Mouse (Mus musculus): ENCODE data around the gene Gba2. TPM values are rescaled to one million over a fixed set of nuclear protein-coding genes. Genes with fewer than 3 reads are reported as not detected.
"Not testable (repeated sequence)": the region's sequence is repeated elsewhere in the genome, so short reads cannot be mapped to it uniquely, and the experiment has no call there.

The Gba2 gene
- polyA plus RNA-seq, 1 experiment from 2014 or later = 71.0 TPM

- H3K36me3 ChIP-seq (replicated peaks) = peaks cover 15% of the 10 kb centered on the region
- no peak overlapping the region for H3K27ac ChIP-seq
- 59% methylated on average over 6 of the region's 6 CpGs for WGBS
- ATAC-seq (replicated peaks) = no peak
- no peak overlapping the region for H3K9ac ChIP-seq
- peak overlapping the region; percentile 93; the same call in 1 of the 2 replicates for H3K4me2 ChIP-seq
- no peaks in the 10 kb centered on the region for H3K9me3 ChIP-seq
- peaks cover 44% of the 10 kb centered on the region for H3K4me1 ChIP-seq
- no peak overlapping the region for H3K4me3 ChIP-seq
- no peaks in the 10 kb centered on the region for H3K27me3 ChIP-seq (replicated peaks)
Observed at GRCm38 (mm10) chr4:43560243-43560611, 18.4 kb downstream of the Gba2 start.

- no peak for ATAC-seq (replicated peaks)
- H3K4me2 ChIP-seq = peak overlapping the region; percentile 93; the same call in 1 of the 2 replicates
- 84% methylated on average over 13 of the region's 13 CpGs for WGBS
- H3K4me1 ChIP-seq = peaks cover 44% of the 10 kb centered on the region
- H3K4me3 ChIP-seq = no peak overlapping the region
- H3K36me3 ChIP-seq (replicated peaks) = peaks cover 15% of the 10 kb centered on the region
- no peaks in the 10 kb centered on the region for H3K9me3 ChIP-seq
- H3K27ac ChIP-seq = no peak overlapping the region
- no peak overlapping the region for H3K9ac ChIP-seq
- no peaks in the 10 kb centered on the region for H3K27me3 ChIP-seq (replicated peaks)
Observed at GRCm38 (mm10) chr4:43559519-43560242, 19.0 kb downstream of the Gba2 start.

GRCm38 (mm10) chr4:43558631-43559356 lies 19.9 kb downstream of the Gba2 start:
- Histone ChIP-seq H3K9ac (no peak overlapping the region; the same call in 1 of the 2 replicates), H3K27ac (no peak overlapping the region), H3K4me3 (no peak overlapping the region), H3K4me2 (no peak overlapping the region), H3K9me3 (no peaks in the 10 kb centered on the region), H3K36me3 (replicated peaks) (peaks cover 24% of the 10 kb centered on the region), H3K4me1 (peaks cover 40% of the 10 kb centered on the region), H3K27me3 (replicated peaks) (no peaks in the 10 kb centered on the region)
- WGBS = 43% methylated on average over 13 of the region's 13 CpGs
- ATAC-seq (replicated peaks) = no peak

- no peak overlapping the region for H3K4me3 ChIP-seq
- no peak for ATAC-seq (replicated peaks)
- H3K27ac ChIP-seq = no peak overlapping the region
- no peak overlapping the region for H3K9ac ChIP-seq
- WGBS = 62% methylated on average over 5 of the region's 5 CpGs
- no peaks in the 10 kb centered on the region for H3K9me3 ChIP-seq
- H3K36me3 ChIP-seq (replicated peaks) = peaks cover 26% of the 10 kb centered on the region
- peaks cover 33% of the 10 kb centered on the region for H3K4me1 ChIP-seq
- no peaks in the 10 kb centered on the region for H3K27me3 ChIP-seq (replicated peaks)
- no peak overlapping the region for H3K4me2 ChIP-seq
Observed at GRCm38 (mm10) chr4:43558028-43558630, 20.5 kb downstream of the Gba2 start.

- Histone ChIP-seq H3K9me3 (no peaks in the 10 kb centered on the region), H3K9ac (no peak overlapping the region), H3K27ac (no peak overlapping the region), H3K36me3 (replicated peaks) (peaks cover 42% of the 10 kb centered on the region), H3K27me3 (replicated peaks) (no peaks in the 10 kb centered on the region), H3K4me2 (no peak overlapping the region), H3K4me3 (no peak overlapping the region), H3K4me1 (peaks cover 24% of the 10 kb centered on the region)
- no peak for ATAC-seq (replicated peaks)
- WGBS = 96% methylated on average over 7 of the region's 7 CpGs
Observed at GRCm38 (mm10) chr4:43555926-43556325, 22.7 kb downstream of the Gba2 start.

GRCm38 (mm10) chr4:43553891-43554290 lies 24.8 kb downstream of the Gba2 start:
- Histone ChIP-seq H3K27ac (no peak overlapping the region), H3K4me1 (peaks cover 5% of the 10 kb centered on the region), H3K4me3 (no peak overlapping the region), H3K9ac (no peak overlapping the region), H3K4me2 (no peak overlapping the region), H3K27me3 (replicated peaks) (no peaks in the 10 kb centered on the region), H3K36me3 (replicated peaks) (peaks cover 61% of the 10 kb centered on the region), H3K9me3 (no peaks in the 10 kb centered on the region)
- no peak for ATAC-seq (replicated peaks)

GRCm38 (mm10) chr4:43552437-43552836 lies 26.2 kb downstream of the Gba2 start:
- Histone ChIP-seq H3K9me3 (no peaks in the 10 kb centered on the region), H3K27ac (no peak overlapping the region), H3K4me2 (no peak overlapping the region), H3K36me3 (replicated peaks) (peaks cover 74% of the 10 kb centered on the region), H3K9ac (no peak overlapping the region), H3K4me1 (no peaks in the 10 kb centered on the region), H3K4me3 (no peak overlapping the region), H3K27me3 (replicated peaks) (no peaks in the 10 kb centered on the region)
- WGBS = 93% methylated on average over 5 of the region's 5 CpGs
- no peak for ATAC-seq (replicated peaks)

- H3K4me3 ChIP-seq; H3K4me2 ChIP-seq; H3K27me3 ChIP-seq (replicated peaks); H3K9ac ChIP-seq; H3K9me3 ChIP-seq; H3K27ac ChIP-seq; ATAC-seq (replicated peaks); H3K4me1 ChIP-seq: not testable (repeated sequence)
- 90% methylated on average over 6 of the region's 6 CpGs for WGBS
- H3K36me3 ChIP-seq (replicated peaks) = peaks cover 78% of the 10 kb centered on the region
Observed at GRCm38 (mm10) chr4:43551854-43552253, 26.8 kb downstream of the Gba2 start.

- 93% methylated on average over 12 of the region's 12 CpGs for WGBS
- Histone ChIP-seq H3K4me2 (no peak overlapping the region), H3K4me1 (no peaks in the 10 kb centered on the region), H3K4me3 (no peak overlapping the region), H3K36me3 (replicated peaks) (peaks cover 83% of the 10 kb centered on the region), H3K27me3 (replicated peaks) (no peaks in the 10 kb centered on the region), H3K9ac (no peak overlapping the region), H3K9me3 (no peaks in the 10 kb centered on the region), H3K27ac (no peak overlapping the region)
- ATAC-seq (replicated peaks) = no peak
Observed at GRCm38 (mm10) chr4:43549055-43549454, 29.6 kb downstream of the Gba2 start.

- Histone ChIP-seq H3K9me3 (no peaks in the 10 kb centered on the region), H3K36me3 (replicated peaks) (peaks cover 88% of the 10 kb centered on the region), H3K4me3 (no peak overlapping the region), H3K27me3 (replicated peaks) (no peaks in the 10 kb centered on the region), H3K9ac (no peak overlapping the region), H3K4me1 (no peaks in the 10 kb centered on the region), H3K4me2 (no peak overlapping the region), H3K27ac (no peak overlapping the region)
- no peak for ATAC-seq (replicated peaks)
- WGBS = 95% methylated on average over 8 of the region's 8 CpGs
Observed at GRCm38 (mm10) chr4:43547160-43547559, 31.5 kb downstream of the Gba2 start.

GRCm38 (mm10) chr4:43546375-43547047 lies 32.2 kb downstream of the Gba2 start:
- Histone ChIP-seq H3K9me3 (no peaks in the 10 kb centered on the region), H3K27me3 (replicated peaks) (no peaks in the 10 kb centered on the region), H3K4me2 (no peak overlapping the region), H3K4me3 (no peak overlapping the region), H3K27ac (no peak overlapping the region), H3K36me3 (replicated peaks) (peaks cover 88% of the 10 kb centered on the region), H3K9ac (no peak overlapping the region), H3K4me1 (no peaks in the 10 kb centered on the region)
- ATAC-seq (replicated peaks) = no peak
- 91% methylated on average over 12 of the region's 12 CpGs for WGBS

GRCm38 (mm10) chr4:43542044-43542443 lies 36.6 kb downstream of the Gba2 start:
- no peaks in the 10 kb centered on the region for H3K9me3 ChIP-seq
- H3K36me3 ChIP-seq (replicated peaks) = peaks cover 85% of the 10 kb centered on the region
- H3K4me1 ChIP-seq = no peaks in the 10 kb centered on the region
- 77% methylated on average over 3 of the region's 3 CpGs for WGBS
- ATAC-seq (replicated peaks) = no peak
- H3K4me2 ChIP-seq = no peak overlapping the region
- no peak overlapping the region for H3K4me3 ChIP-seq
- H3K9ac ChIP-seq = no peak overlapping the region
- H3K27me3 ChIP-seq (replicated peaks) = no peaks in the 10 kb centered on the region
- no peak overlapping the region for H3K27ac ChIP-seq

Data from midbrain, embryonic 15.5 days (tissue).